Mouse (Mus musculus) urinary bladder, postnatal 10 days (tissue): ENCODE measurements around the gene Pde4b.

Experiments
- DNase-seq: peaks from one replicate; pipeline ENCODE4 v3.0.0; 2022; ENCODE audit warnings: low spot score

The Pde4b gene

GRCm38 (mm10) chr4:102539598-102540180, 452.3 kb downstream of the Pde4b start:
- DNase-seq: no peak

GRCm38 (mm10) chr4:102542976-102543375, 455.6 kb downstream of the Pde4b start:
- no peak for DNase-seq

GRCm38 (mm10) chr4:102545226-102545625, 457.9 kb downstream of the Pde4b start:
- DNase-seq: no peak

- DNase-seq: no peak
These were observed 468.2 kb downstream of the Pde4b start for GRCm38 (mm10) chr4:102555566-102555965.

- no peak for DNase-seq
These were observed 469.7 kb downstream of the Pde4b start for GRCm38 (mm10) chr4:102557006-102557405.

GRCm38 (mm10) chr4:102557508-102558220, 470.3 kb downstream of the Pde4b start:
- no peak for DNase-seq

- DNase-seq: no peak
These were observed 471.0 kb downstream of the Pde4b start for GRCm38 (mm10) chr4:102558328-102558727.

- DNase-seq: no peak
These were observed 473.4 kb downstream of the Pde4b start for GRCm38 (mm10) chr4:102560676-102561280.

GRCm38 (mm10) chr4:102563273-102563855, 476.0 kb downstream of the Pde4b start:
- DNase-seq: no peak

GRCm38 (mm10) chr4:102564286-102564685, 476.9 kb downstream of the Pde4b start:
- DNase-seq: no peak

GRCm38 (mm10) chr4:102566421-102566820, 479.1 kb downstream of the Pde4b start:
- no peak for DNase-seq

GRCm38 (mm10) chr4:102567111-102567510, 479.8 kb downstream of the Pde4b start:
- no peak for DNase-seq

- DNase-seq: no peak
These were observed 480.4 kb downstream of the Pde4b start for GRCm38 (mm10) chr4:102567676-102568254.

- DNase-seq: no peak
These were observed 481.2 kb downstream of the Pde4b start for GRCm38 (mm10) chr4:102568591-102568990.

GRCm38 (mm10) chr4:102569101-102569583, 481.8 kb downstream of the Pde4b start:
- no peak for DNase-seq

- no peak for DNase-seq
These were observed 482.8 kb downstream of the Pde4b start for GRCm38 (mm10) chr4:102569950-102570765.

GRCm38 (mm10) chr4:102570766-102571411, 483.5 kb downstream of the Pde4b start:
- no peak for DNase-seq

- DNase-seq: no peak
These were observed 484.7 kb downstream of the Pde4b start for GRCm38 (mm10) chr4:102572031-102572430.

GRCm38 (mm10) chr4:102572591-102572990, 485.2 kb downstream of the Pde4b start:
- DNase-seq: no peak

- no peak for DNase-seq
These were observed 486.0 kb downstream of the Pde4b start for GRCm38 (mm10) chr4:102573361-102573781.

GRCm38 (mm10) chr4:102574226-102574625, 486.9 kb downstream of the Pde4b start:
- no peak for DNase-seq
